Mouse (Mus musculus) liver, postnatal 0 days (tissue): ENCODE results near the gene Abr. TPM values are rescaled to one million over a fixed set of nuclear protein-coding genes. Genes with fewer than 3 reads are reported as not detected.

ENCODE experiments used
- ATAC-seq: fragments of 200-750 bp; cut with Nextera tagmentation; 2 replicates; pipeline ENCODE4 v1.8.0; 2017; ENCODE audit warnings: mild to moderate bottlenecking, moderate library complexity
- DNase-seq: peaks from one replicate; pipeline ENCODE4 v3.0.0-alpha.2; 2016
- H3K27ac ChIP-seq: fragments of 300-500 bp; sonication (generic); 2 replicates; pipeline ENCODE4 v1.5.1; 2014; ENCODE audit warnings: antibody characterized with exemption, moderate library complexity, mild to moderate bottlenecking, low read depth
- H3K27me3 ChIP-seq: fragments of 300-500 bp; sonication (generic); 2 replicates; pipeline ENCODE4 v1.6.1; 2014; ENCODE audit warnings: low read length, control low read depth, mixed read lengths; ENCODE audit not compliant: insufficient read depth
- H3K36me3 ChIP-seq: fragments of 300-500 bp; sonication (generic); replicated peaks from 2 replicates; pipeline ENCODE4 v1.6.1; 2014; ENCODE audit warnings: mild to moderate bottlenecking, control low read depth, low read length, moderate library complexity, mixed read lengths; ENCODE audit not compliant: insufficient read depth
- H3K4me1 ChIP-seq: fragments of 300-500 bp; sonication (generic); 2 replicates; pipeline ENCODE4 v1.6.1; 2014; ENCODE audit warnings: antibody characterized with exemption, mild to moderate bottlenecking, control low read depth; ENCODE audit not compliant: insufficient read depth
- H3K4me2 ChIP-seq: fragments of 300-500 bp; sonication (generic); 2 replicates; pipeline ENCODE4 v1.6.1; 2014; ENCODE audit warnings: low read depth, mild to moderate bottlenecking, low read length, moderate library complexity, mixed read lengths
- H3K4me3 ChIP-seq: fragments of 300-500 bp; sonication (generic); 2 replicates; pipeline ENCODE4 v1.5.1; 2014; ENCODE audit warnings: low read depth, low read length
- H3K9ac ChIP-seq: fragments of 300-500 bp; sonication (generic); replicated peaks from 2 replicates; pipeline ENCODE4 v1.6.1; 2014; ENCODE audit warnings: mild to moderate bottlenecking, moderate library complexity
- H3K9me3 ChIP-seq: fragments of 300-500 bp; sonication (generic); 2 replicates; pipeline ENCODE4 v1.6.1; 2016; ENCODE audit warnings: mild to moderate bottlenecking, control low read depth, low read length, mixed read lengths
- CTCF ChIP-seq: sonication (generic); IDR thresholded peaks from 2 replicates; pipeline ENCODE4 v1.5.1; 2016; ENCODE audit warnings: antibody characterized with exemption, low read depth
- EP300 ChIP-seq: IDR thresholded peaks from 2 replicates; pipeline ENCODE4 v1.6.1; 2016; ENCODE audit warnings: antibody characterized with exemption, low read depth, mild to moderate bottlenecking
- WGBS: fragments of 180-500 bp; shearing (Covaris S2); extraction: QIAGEN DNeasy Blood & Tissue Kit; methylation state at CpG from one replicate; pipeline ENCODE4 v1.1.7; 2014; ENCODE audit not compliant: insufficient replicate concordance; 5-methylcytosine and 5-hydroxymethylcytosine counted together
- polyA plus RNA-seq: library from polyadenylated mRNA; unstranded; fragments of >200 nt; fragmentation: Nextera tagmentation; extraction: Ambion mirVana; gene quantifications from 2 replicates; pipeline ENCODE4 v1.2.1, GENCODE M21; 2015

Abr gene
- polyA plus RNA-seq, 1 experiment from 2014 or later: 3.6 TPM

- no peak for TF ChIP-seq CTCF
- TF ChIP-seq EP300: no peak
- 0 out of 2 replicates have a peak, but pooled peaks cover 2% of the 10 kb centered on the region for H3K4me1 ChIP-seq
- H3K4me3 ChIP-seq: no peak overlapping the region
- WGBS: 49% methylated on average over 5 of the region's 5 CpGs
- no peak for DNase-seq
- no peaks in the 10 kb centered on the region for H3K27me3 ChIP-seq
- no peaks in the 10 kb centered on the region for H3K9me3 ChIP-seq
- no peak overlapping the region for H3K9ac ChIP-seq
- ATAC-seq: no peak
- H3K27ac ChIP-seq: no peak overlapping the region
- no peaks in the 10 kb centered on the region for H3K36me3 ChIP-seq
- no peak overlapping the region for H3K4me2 ChIP-seq
Observed at GRCm38 (mm10) chr11:76504058-76504457, 118.1 kb downstream of the Abr start.

- no peak overlapping the region for H3K9ac ChIP-seq
- peaks cover 10% of the 10 kb centered on the region for H3K4me1 ChIP-seq
- no peaks in the 10 kb centered on the region for H3K27me3 ChIP-seq
- no peaks in the 10 kb centered on the region for H3K9me3 ChIP-seq
- 42% methylated on average over 1 of the region's 1 CpGs for WGBS
- TF ChIP-seq EP300: no peak
- TF ChIP-seq CTCF: no peak
- no peak overlapping the region for H3K4me3 ChIP-seq
- DNase-seq (no peak), ATAC-seq (no peak)
- no peak overlapping the region for H3K27ac ChIP-seq
- H3K4me2 ChIP-seq: no peak overlapping the region
- H3K36me3 ChIP-seq: no peaks in the 10 kb centered on the region
Observed at GRCm38 (mm10) chr11:76499987-76500386, 122.1 kb downstream of the Abr start.

DNA sequence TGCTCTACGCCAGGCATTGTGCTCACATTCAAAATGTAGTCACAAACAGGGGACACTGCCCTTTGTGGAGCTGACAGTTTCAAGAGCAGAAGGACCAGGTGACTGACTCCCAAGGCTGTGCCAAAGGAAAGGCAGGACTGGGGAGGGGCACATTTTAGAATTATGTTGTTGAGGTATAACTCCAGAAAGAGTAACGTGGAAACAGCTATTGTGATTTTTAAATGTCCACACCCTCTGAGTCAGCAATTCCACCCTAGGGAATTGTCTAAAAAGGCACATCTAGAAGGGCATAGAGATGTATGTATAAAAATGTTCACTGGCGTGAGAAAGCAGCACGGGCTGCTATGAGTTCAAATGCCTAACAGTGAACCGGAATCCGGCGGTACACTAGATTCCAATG lies 122.5 kb downstream of the Abr start:
- Histone ChIP-seq H3K4me1 (peaks cover 10% of the 10 kb centered on the region), H3K27ac (no peak overlapping the region), H3K4me3 (no peak overlapping the region), H3K9ac (no peak overlapping the region), H3K27me3 (0 out of 2 replicates have a peak, but pooled peaks cover 2% of the 10 kb centered on the region), H3K4me2 (no peak overlapping the region), H3K9me3 (no peaks in the 10 kb centered on the region), H3K36me3 (no peaks in the 10 kb centered on the region)
- WGBS: 73% methylated on average over 7 of the region's 7 CpGs
- TF ChIP-seq EP300: no peak
- DNase-seq (no peak), ATAC-seq (no peak)

DNA sequence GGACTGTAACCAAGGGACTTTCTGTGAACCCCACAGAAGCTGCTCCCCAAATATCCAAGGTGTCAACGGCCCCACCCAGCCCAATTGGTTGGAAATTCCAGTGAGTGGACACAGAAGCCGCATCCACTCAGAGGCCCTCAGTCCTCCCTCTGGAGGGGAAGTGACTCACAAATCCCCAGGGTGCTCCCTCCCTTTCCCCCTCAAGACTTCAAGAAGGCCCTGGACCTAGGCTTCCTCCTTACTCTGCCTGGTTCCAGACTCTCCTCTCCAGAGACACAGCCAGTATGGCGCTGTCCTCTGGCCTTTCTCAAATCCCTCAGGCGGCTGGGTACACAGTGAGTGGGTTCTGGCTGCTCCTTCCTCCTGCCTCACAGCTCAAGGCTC lies 124.4 kb downstream of the Abr start:
- no peak for DNase-seq
- ATAC-seq: no peak
- WGBS: 76% methylated on average over 4 of the region's 4 CpGs
- Histone ChIP-seq H3K9me3 (no peaks in the 10 kb centered on the region), H3K27ac (peak overlapping the region; percentile 29; the same call in 1 of the 2 replicates), H3K4me2 (no peak overlapping the region), H3K27me3 (peaks cover 8% of the 10 kb centered on the region; the same call in 1 of the 2 replicates), H3K4me1 (peaks cover 13% of the 10 kb centered on the region), H3K36me3 (no peaks in the 10 kb centered on the region), H3K4me3 (no peak overlapping the region), H3K9ac (no peak overlapping the region)
- TF ChIP-seq CTCF (no peak), EP300 (no peak)

DNA sequence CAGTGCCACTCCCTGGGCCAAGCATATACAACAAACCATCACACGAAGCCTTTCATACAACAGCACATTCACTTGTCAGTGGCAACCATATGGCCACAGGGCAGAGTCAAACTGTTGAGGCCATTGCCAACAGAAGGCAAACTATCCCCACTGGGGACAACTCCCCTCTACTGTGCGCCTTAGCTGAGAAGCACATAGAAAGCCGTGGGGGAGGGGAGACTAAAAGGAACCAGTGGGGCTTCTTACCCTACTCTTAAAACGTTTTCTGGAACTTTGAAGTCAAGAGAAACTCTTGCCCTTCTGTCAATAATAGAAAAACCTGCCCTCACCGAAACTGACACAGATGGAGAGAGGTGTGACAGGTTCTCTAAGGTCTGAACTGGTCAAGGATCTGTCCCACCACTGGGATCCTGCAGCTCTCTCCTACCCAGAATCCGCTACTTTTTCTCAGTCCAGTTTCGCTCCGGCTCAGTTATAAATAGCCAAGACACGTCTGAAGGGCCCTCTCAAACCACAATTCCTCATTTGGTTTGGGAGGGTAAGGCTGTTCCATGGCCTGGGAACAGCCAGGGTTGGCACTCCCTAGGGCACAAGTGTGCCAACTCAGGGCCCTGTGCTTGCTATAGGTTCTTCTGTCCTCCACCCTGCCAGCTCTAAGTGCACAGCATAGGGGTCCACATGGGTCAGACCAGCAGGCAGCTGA lies 124.9 kb downstream of the Abr start:
- ATAC-seq (no peak), DNase-seq (no peak)
- 59% methylated on average over 9 of the region's 9 CpGs for WGBS

DNA sequence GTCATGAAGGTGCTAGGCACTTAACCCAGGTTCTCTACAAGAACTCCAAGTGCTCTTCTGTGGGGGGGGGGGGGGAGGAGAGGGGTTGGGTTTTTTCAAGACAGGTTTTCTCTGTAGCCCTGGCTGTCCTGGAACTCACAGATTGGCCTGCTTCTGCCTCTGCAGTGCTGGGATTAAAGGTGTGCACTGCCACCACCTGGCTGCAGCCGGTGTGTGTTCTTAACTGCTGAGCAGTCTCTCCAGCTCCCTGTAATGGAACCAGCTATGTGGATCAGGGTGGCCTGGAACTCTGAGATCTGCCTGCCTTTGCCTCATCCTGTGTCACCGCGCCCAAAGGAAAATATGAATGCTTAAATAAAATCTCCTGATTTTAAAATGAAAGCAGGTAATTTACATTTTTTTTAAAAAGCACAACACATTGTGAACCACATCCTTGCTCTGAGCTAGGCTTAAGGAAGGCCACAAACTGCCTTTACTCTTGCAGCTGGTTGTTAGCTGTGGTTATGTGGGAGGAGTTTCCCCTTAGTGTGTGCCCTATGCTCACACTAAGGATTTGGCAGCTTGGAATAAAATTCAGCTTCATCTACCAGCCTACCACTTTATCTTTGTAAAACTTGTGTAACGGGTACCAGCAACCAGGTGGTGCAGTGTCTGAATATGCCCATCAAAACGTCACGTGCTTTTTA lies 125.9 kb downstream of the Abr start:
- ATAC-seq: no peak
- H3K4me3 ChIP-seq: no peak overlapping the region
- no peaks in the 10 kb centered on the region for H3K9me3 ChIP-seq
- H3K4me1 ChIP-seq: peaks cover 13% of the 10 kb centered on the region
- H3K27ac ChIP-seq: no peak overlapping the region
- peak; percentile 42 for DNase-seq
- no peak overlapping the region for H3K4me2 ChIP-seq
- no peak overlapping the region for H3K9ac ChIP-seq
- H3K36me3 ChIP-seq: no peaks in the 10 kb centered on the region
- TF ChIP-seq CTCF (peak; percentile 65), EP300 (no peak)
- WGBS: 54% methylated on average over 6 of the region's 6 CpGs
- peaks cover 8% of the 10 kb centered on the region; the same call in 1 of the 2 replicates for H3K27me3 ChIP-seq

More for the DNA sequence above, 124.9 kb downstream of the Abr start:
- H3K4me1 ChIP-seq: peaks cover 13% of the 10 kb centered on the region
- TF ChIP-seq CTCF (no peak), EP300 (no peak)
- H3K9ac ChIP-seq: no peak overlapping the region
- no peak overlapping the region for H3K4me3 ChIP-seq
- H3K4me2 ChIP-seq: no peak overlapping the region
- no peaks in the 10 kb centered on the region for H3K36me3 ChIP-seq
- H3K27me3 ChIP-seq: peaks cover 8% of the 10 kb centered on the region; the same call in 1 of the 2 replicates
- H3K9me3 ChIP-seq: no peaks in the 10 kb centered on the region
- 0 out of 2 replicates have a peak overlapping the region, but pooled peaks have one; percentile 16 for H3K27ac ChIP-seq
